Mouse (Mus musculus) spleen, postnatal 14 days (tissue): ENCODE data around the gene Gm20509.
"Not testable (repeated sequence)": the region's sequence is repeated elsewhere in the genome, so short reads cannot be mapped to it uniquely, and the experiment has no call there.

ENCODE experiments used
- DNase-seq, 2 experiments: peaks; one replicate each; pipeline ENCODE4 v3.0.0; 2021 to 2022; ENCODE audit warnings: low spot score in 2 of 2

Gm20509 gene

DNA sequence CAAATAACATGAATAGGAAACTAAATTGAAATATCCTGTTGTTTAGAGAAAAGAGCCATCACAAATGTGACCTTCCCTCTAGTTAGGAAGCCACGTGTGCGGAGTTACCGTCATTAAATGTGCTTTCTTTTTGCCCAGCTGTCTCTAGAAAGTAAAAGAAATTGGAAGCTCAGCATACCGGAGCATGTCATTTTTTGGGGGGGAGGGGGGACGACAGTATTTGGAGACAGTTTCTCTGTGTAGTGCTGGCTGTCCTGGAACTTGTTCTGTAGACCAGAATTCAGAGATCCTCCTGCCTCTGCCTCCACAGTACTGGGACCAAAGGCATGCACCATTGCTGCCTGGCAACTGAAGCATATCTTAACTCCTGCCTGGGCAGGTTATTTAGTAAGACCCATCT is 734 bp upstream of the Gm20509 start, which contains the start of gene Khdc3:
Khdc3 (plus strand) TSS at position 301 of the 400 bp plus-strand sequence.
- DNase-seq: no peak

DNA sequence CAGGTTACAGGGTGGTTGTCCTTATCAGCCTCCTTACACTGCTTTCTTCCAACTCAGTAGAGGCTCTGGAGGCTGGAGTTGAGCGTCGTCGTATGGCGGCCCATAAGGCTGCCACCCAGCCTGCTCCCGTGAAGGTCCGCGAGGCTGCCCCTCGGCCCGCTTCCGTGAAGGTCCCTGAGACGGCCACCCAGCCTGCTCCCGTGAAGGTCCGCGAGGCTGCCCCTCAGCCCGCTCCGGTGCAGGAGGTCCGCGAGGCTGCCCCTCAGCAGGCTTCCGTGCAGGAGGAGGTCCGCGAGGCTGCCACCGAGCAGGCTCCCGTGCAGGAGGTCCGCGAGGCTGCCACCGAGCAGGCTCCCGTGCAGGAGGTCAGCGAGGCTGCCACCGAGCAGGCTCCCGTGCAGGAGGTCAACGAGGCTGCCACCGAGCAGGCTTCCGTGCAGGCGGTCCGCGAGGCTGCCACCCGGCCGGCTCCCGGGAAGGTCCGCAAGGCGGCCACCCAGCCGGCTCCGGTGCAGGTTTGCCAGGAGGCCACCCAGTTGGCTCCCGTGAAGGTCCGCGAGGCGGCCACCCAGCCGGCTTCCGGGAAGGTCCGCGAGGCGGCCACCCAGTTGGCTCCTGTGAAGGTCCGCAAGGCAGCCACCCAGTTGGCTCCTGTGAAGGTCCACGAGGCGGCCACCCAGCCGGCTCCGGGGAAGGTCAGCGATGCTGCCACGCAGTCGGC is 1.0 kb downstream of the Gm20509 start:
- no peak for DNase-seq

DNA sequence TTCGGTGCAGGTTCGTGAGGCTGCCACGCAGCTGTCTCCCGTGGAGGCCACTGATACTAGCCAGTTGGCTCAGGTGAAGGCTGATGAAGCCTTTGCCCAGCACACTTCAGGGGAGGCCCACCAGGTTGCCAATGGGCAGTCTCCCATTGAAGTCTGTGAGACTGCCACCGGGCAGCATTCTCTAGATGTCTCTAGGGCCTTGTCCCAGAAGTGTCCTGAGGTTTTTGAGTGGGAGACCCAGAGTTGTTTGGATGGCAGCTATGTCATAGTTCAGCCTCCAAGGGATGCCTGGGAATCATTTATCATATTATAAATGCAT is 1.6 kb downstream of the Gm20509 start:
- DNase-seq: no peak

- no peak for DNase-seq
These were observed 2.9 kb downstream of the Gm20509 start for GRCm38 (mm10) chr9:73105141-73105540.

DNA sequence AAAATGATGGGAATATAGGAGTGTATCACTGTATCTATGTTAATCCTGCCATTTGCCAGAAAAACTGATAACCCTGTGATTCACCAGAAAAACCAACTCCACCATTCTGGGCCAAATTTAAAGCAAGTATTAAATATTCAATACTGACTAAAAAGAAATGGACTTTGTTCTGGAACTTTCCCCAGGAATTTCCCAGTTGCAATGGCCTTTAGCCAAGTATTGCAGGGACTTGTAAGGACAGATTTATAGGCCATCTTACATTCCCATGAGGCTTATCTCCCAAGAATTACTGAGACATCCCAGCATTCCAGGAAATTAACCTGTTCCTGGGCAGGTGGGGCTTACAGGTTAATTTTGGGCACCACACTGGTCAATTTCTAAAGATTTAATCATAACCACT is 3.5 kb downstream of the Gm20509 start:
- DNase-seq: no peak

DNA sequence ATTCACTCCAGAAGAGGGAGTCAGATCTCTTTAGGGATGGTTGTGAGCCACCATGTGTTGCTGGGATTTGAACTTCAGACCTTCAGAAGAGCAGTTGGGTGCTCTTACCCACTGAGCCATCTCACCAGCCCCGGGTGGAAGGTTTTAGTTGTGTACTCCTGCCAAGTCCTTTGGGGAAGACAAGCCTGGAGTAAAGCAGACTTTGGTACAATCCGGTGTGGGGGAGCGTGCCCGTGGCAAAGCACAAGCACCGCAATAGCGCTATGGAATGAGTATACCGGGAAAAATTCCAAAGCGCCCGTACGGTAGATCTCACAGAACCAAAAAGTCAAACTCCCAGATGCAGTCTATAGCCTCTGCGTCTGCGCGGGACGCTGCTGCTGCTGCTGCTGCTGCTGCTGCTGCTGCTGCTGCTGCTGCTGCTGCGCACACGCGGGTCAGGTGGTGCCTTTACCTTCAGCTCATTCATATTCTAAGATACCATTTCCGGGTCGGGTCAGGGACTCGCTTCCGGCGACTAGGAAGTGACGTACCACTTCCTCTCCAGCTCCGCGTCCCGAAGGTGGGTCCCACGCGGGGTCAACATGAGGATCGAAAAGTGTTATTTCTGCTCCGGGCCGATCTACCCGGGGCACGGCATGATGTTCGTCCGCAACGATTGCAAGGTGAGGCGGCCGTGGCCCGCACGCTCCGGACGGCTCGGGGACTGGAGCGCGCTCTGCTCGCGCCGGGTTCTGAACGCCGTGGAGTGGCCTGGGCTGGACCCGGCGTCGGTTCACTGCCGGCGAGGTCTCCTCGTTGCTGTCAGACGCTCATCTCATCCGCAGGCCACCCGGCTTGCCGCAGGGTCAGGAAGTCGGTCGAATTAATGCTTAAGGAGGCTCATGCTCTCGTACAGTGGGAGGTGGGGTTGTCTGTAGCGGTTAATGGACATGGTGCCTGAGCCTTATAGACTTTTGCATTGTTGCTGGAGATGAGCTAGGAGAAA is 10.9 kb downstream of the Gm20509 start, which contains the start of gene Rsl24d1:
Rsl24d1 (plus strand) TSS at position 508 of the 988 bp plus-strand sequence.
- DNase-seq: peak; percentile 48 to 63

- DNase-seq: not testable (repeated sequence)
These were observed 14.4 kb downstream of the Gm20509 start for GRCm38 (mm10) chr9:73116704-73117103.

- no peak for DNase-seq
These were observed 15.7 kb downstream of the Gm20509 start for GRCm38 (mm10) chr9:73118012-73118411.

- peak in 1 of 2 experiments; percentile 9 for DNase-seq
These were observed 19.5 kb downstream of the Gm20509 start for GRCm38 (mm10) chr9:73121735-73122134.

DNA sequence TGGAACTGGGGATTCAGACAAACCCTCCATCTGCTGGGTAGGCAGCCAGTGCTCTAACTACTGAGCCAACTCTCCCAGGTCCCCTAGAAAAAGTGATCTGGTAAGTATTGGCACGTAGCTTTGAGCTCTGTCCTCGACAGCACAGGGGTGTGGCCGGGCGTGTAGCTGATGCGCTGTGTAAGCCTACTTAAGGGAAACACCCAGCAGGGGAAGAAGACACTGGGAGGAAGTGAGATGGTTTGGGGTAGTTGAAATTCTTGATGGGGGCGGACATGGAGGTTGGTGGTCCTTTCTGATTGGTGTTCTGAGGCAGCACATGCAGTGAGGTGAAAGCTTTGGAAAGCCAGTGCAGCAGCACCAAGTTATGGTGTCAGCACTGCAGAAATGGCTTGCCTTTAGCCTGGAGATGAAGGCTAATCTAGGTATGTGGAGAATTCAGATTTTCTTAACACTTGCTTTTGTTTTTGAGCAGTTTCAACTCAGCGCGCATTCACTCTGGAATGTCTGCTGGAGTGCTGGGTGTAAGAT is 22.8 kb downstream of the Gm20509 start:
- DNase-seq: no peak

DNA sequence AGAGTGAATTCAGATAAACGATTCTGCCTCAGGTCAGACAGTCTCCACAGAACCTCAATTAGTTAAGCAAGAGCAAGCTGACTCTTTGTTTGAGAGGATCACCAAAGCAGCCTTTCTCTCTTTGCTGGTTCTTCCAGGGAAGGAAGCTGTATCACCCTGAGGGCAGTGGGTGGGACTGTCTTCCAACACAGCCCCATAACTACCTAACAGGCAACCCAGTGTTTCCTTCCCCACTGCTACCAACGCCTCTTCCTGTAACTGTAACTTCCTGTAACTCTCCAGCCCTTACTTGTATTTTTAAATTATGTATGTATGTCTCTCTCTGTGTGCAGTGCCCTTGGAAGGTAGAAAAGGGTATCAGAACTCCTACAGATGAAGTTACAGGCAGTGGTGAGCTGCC is 25.2 kb downstream of the Gm20509 start:
- DNase-seq: no peak

DNA sequence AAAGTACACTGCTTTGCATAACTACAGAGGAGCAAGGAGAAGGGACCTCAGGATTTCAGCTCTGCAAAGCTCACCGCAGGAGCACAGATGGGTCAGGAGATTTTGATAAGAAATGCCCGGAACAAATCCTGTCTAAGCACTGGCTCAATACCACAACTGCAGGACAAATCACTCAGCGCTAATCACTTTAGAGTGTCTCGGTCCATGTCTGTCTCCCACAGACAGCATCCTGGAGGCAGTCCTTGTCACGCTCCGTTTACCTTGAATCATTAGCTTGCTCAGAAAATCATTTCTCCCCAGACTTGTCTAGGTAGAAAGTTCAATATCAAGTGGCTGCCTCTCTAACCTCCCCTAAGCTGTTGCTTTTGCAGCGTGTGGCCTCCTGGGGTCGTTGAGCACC is 27.6 kb downstream of the Gm20509 start:
- DNase-seq: no peak

- DNase-seq: no peak
These were observed 28.3 kb downstream of the Gm20509 start for GRCm38 (mm10) chr9:73130529-73130928.

- DNase-seq: no peak
These were observed 35.1 kb downstream of the Gm20509 start for GRCm38 (mm10) chr9:73137341-73137886.

- no peak for DNase-seq
These were observed 52.1 kb downstream of the Gm20509 start for GRCm38 (mm10) chr9:73154347-73154746.

- DNase-seq: no peak
These were observed 55.7 kb downstream of the Gm20509 start for GRCm38 (mm10) chr9:73157968-73158367.

DNA sequence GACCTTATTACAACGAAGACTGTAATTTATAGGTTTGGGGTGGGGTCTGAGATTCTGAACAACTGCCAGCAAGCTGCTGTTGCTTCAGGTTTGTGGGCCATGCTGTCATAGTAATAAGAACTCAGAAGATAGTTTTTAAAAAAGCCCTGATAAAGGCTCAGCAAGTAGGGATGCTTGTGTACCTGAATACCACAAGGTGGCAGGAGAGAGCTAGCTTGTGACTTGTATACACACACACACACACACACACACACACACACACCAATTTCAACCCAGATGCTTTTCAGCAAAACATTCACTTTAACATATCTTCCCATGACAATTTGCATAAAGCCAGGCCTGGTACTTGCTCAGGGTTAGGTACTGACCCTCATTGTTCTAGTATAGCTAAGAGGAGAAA is 57.0 kb downstream of the Gm20509 start:
- no peak for DNase-seq

GRCm38 (mm10) chr9:73162571-73163333 is 60.5 kb downstream of the Gm20509 start:
- DNase-seq: peak; percentile 10 to 37

GRCm38 (mm10) chr9:73165631-73166030 is 63.4 kb downstream of the Gm20509 start:
- no peak for DNase-seq
